Mouse (Mus musculus) small intestine, adult 2 months (tissue): ENCODE data around the gene Plekhm2.

Experiments
- CTCF ChIP-seq: fragments of 200-500 bp; IDR thresholded peaks from 2 replicates; pipeline ENCODE4 v1.5.1; 2012; ENCODE audit warnings: low read depth, mild to moderate bottlenecking, control low read depth, inconsistent platforms, low read length, moderate library complexity, mixed read lengths; ENCODE audit not compliant: insufficient replicate concordance, insufficient read length; ENCODE audit errors: extremely low read depth
- POLR2A ChIP-seq: fragments of 200-500 bp; IDR thresholded peaks from 2 replicates; pipeline ENCODE4 v1.6.1; 2012; ENCODE audit warnings: low read depth, mild to moderate bottlenecking, control low read depth, inconsistent platforms, low read length, moderate library complexity

DNA sequence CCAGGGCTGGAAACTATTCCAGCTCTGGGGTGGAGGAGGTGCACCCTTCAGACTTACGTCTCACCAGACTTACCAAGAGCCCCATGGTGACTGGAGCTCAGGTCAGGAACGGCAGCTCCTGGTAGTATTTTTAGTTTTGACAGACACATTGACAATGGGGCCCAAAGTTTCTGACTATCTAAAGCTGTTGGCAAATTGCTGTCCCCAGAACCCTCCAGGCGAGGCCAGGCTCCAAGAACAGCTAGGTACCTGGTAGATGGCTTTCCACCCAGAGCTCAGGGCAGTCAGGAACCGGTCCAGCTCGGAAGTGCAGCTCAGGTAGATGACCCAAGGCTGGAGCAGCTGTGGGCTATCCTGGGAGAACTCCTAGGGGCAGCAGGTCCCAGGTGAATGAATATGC, 37.2 kb downstream of the Plekhm2 start:
- TF ChIP-seq CTCF (no peak), POLR2A (no peak)
